Mouse (Mus musculus) heart, postnatal 36 days (tissue): ENCODE measurements around the gene Fam210b. TPM values are rescaled to one million over a fixed set of nuclear protein-coding genes. Genes with fewer than 3 reads are reported as not detected.
"Not testable (repeated sequence)": the region's sequence is repeated elsewhere in the genome, so short reads cannot be mapped to it uniquely, and the experiment has no call there.

ENCODE experiments used
- DNase-seq, 2 experiments: peaks; one replicate each; pipeline ENCODE4 v3.0.0; 2021 to 2022
- intact Hi-C: fragments of 180-260 bp; cut with DNase I; formaldehyde crosslinking; loops from one replicate; pipeline ENCODE4 v1.15.1; 2025
- total RNA-seq, 2 experiments: library from RNA; stranded (reverse); gene quantifications; 2 replicates each; pipeline ENCODE4 v1.2.3; 2021

The Fam210b gene
- 1 to 10 TPM; 6.8 to 7.1 TPM for total RNA-seq

DNA sequence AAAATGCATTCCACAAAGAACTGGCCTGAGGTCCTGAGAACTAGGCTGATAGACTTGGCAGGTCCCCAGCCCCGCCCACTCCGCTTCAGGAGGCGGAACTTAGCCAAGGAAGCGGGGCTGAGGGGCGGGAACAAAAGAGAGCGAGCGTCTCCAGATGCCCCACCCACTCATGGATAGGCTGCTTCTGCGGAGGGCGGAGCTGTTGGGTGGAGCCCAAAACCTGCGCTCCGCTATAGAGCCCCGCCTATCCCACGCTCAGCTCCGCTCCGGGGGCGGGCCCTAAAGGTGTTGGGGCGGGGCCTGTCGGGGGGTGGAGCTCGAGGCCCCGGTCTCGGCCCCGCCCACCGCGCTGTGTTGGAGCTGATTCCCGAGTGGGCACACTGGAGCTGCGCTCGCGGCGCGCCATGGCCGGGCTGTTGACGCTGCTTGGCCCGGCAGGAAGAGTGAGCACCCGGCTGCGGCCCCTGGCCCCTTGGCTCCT, at the start of gene Fam210b:
Fam210b (plus strand) TSS at position 308 of the 481 bp plus-strand sequence.
- DNase-seq, result peak; percentile 95 to 98
- intact Hi-C loops, result loop anchor here (10.0 kb wide), 1 partner anchor 1320 kb away; no protein-coding TSS in a partner anchor

- intact Hi-C loops, result no loop called here
- no peak for DNase-seq
These were observed 47.3 kb upstream of the Fam210b start for GRCm38 (mm10) chr2:172298083-172298482.

DNA sequence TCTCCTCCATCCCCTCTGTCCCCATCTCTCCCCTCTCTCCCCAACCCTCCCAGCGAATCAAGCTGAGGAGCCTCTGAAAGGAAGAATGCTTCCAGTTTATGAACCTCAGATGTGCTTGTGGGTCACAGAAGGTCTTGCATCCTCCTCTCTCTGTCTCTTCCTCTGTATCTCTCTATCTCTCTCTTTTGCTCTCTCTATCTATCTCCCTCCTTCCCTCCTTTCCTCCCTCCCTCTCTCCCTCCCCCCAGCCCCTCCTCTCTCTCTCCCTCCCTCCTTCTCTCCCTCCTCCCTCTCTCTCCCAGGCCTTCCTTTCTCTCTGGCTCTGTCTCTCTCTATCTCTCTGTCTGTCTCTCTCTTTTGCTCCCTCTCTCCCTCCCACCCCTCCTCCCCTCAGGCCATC, 46.8 kb upstream of the Fam210b start:
- no peak for DNase-seq
- intact Hi-C loops, result no loop called here

DNA sequence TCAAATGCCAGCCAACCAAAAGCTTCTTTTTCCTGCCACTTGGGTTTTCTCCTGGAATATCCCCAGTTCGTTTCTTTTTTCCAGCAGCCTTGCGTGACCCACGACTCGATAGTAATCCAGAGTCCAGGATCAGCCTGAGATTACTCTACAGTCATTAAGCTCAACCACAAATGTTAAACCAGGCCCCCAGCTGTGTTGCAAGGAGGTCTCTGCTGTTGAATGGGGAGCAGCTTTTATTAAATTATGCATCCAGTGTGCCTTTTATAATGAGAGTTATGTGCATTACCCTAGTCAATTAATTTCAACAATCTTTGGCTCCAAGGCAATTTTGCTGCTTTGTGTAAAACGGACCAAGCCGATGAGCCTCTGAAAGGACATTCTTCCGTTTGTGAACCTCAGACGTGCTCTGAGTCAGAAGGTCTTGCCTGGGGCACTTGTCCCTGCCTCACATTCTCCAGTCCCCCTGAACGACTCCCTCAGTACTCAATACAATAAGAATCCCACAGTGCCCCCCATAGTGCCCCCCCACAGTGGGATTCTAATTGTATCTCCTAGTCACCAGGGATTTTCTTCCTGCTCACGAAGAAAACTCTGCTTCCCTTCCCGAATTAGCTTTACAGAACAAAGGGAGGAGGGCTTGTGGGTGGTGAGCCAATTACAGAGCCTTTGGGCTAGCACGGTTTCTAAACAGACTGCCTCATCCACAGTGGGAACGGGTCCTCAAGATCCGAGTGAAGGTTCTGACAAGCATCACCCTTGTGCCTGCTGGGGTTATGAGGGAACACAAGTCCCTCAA, 46.0 kb upstream of the Fam210b start:
- intact Hi-C loops, result no loop called here
- DNase-seq, result no peak

GRCm38 (mm10) chr2:172302396-172302795, 43.0 kb upstream of the Fam210b start:
- no peak for DNase-seq
- intact Hi-C loops, result no loop called here

GRCm38 (mm10) chr2:172304118-172304708, 41.2 kb upstream of the Fam210b start:
- intact Hi-C loops, result no loop called here
- DNase-seq, result no peak

DNA sequence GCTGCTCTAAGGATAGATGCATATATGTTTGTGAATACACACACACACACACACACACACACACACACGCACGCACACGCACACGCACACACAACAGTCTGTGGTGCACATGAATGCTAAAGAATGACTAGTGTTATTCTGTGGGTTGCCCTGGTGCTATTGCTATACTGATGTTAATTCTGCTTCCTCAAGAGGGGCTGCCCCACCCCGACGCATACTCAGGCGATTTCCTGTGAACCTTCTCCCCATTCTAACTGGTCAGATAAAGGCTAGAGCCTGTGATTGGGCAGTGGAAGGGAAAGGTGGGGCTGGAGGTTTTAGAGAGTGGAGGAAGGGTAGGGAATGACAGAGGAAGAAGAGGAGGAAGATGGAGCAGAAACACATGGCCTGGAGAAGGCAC, 39.8 kb upstream of the Fam210b start:
- intact Hi-C loops, result not testable (repeated sequence)

DNA sequence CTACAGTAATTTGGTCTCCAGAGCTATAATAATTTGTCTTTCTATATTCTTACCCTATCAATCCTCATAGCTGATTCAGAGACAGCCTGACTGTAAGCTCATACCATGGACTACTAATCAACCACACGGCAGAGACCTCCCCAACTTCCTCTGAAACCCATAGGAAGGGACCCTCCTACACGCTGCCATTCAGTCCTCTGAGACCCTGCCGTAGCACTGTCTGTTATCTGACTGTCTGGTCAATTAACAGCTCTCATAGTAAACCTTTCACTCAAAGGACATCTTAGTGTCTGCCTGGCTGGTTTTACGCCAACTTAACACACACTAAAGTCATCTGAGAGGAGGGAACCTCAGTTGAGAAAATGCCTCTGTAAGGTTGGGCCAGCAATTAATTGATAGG, 38.8 kb upstream of the Fam210b start:
- DNase-seq, result no peak
- intact Hi-C loops, result no loop called here

More for the DNA sequence above, 39.8 kb upstream of the Fam210b start:
- not testable (repeated sequence) for DNase-seq

- intact Hi-C loops, result no loop called here
- DNase-seq, result no peak
These were observed 33.6 kb upstream of the Fam210b start for GRCm38 (mm10) chr2:172311731-172312130.

- intact Hi-C loops, result loop anchor here (1.0 kb wide), 1 partner anchor 49 kb away; the partner anchor contains the start of genes Aurka and Cstf1
- DNase-seq, result peak; percentile 34 to 57
These were observed 24.5 kb upstream of the Fam210b start for GRCm38 (mm10) chr2:172320878-172321277.

DNA sequence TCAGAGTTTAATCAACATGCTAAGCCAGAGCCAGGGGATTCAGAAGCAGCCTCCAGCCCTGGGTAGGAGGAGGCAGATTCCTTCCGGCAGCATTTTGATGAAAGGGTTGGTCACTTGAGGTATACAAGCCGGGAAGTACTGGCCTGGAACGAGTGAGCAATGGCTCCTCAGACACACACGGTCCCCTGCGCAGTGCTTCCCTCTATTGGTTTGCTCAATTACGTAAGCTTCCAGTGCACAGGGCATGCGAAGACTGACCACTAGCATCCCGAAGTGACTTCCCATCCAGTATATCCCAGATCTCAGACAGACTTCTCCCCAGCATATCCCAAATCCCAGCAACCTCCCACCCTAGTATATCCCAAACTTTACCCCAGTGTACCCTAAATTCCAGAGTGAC, 17.1 kb upstream of the Fam210b start:
- DNase-seq, result no peak
- intact Hi-C loops, result loop anchor here (2.0 kb wide), 1 partner anchor 107 kb away; no protein-coding TSS in a partner anchor

- intact Hi-C loops, result loop anchor here (2.0 kb wide), 1 partner anchor 108 kb away; no protein-coding TSS in a partner anchor
- peak in 1 of 2 experiments; percentile 35 for DNase-seq
These were observed 16.2 kb upstream of the Fam210b start for GRCm38 (mm10) chr2:172329179-172329578.

DNA sequence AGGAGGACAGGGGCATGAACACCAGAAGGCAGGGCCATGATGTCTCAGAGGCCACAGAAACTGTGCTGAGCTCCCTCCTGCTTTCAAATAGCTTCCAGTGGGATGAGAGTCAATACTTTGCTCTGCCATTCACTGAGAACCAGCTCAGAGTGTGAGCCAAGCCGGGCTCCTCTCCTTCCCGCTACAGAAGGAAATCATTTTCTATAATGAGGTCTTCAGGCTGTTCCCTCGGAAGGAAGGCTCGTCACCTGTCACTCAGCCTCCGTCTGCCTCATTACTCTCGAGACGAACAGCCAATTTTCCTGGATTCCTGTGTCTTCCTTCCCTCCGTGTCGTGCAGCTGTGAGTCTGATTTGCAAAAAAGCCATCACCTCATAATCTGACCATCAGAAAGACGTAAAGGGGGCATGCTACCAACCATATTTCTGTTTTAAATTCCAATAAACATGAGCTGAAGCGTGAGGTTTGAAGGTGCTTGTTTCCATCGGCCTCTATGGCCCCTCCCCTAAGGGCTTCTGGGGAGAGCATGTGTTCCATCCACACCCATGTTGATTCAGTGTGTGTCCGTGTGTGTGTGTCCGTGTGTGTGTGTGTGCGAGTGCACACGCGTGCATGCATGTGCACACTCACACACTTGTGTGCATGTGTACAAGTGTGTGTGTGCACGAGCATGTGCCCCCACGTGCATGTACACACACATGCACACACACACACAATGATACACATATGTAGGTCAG, 7.0 kb upstream of the Fam210b start:
- intact Hi-C loops, result no loop called here
- no peak for DNase-seq

GRCm38 (mm10) chr2:172340936-172341335, 4.4 kb upstream of the Fam210b start:
- intact Hi-C loops, result loop anchor here (10.0 kb wide), 1 partner anchor 1324 kb away; no protein-coding TSS in a partner anchor
- DNase-seq, result no peak

DNA sequence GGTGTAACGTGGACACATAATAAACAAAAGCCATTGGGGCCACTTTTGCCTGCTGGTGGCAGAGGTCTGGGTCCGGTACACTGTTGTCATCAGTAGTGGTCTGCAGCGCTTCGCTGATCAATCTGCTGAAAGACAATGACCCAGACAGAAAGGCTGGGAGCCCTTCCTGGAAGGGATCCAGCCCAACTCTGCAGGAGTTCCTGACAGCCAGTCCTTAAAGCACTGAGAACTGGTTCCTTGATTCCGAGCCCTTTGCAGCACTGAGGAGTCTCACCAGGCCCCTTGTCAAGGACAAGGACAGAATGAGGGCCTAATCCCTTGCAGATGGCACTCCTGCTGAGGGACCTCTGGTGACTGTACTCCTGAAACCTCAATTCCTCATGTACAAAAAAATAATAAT, 3.8 kb upstream of the Fam210b start:
- intact Hi-C loops, result loop anchor here (10.0 kb wide), 1 partner anchor 1323 kb away; no protein-coding TSS in a partner anchor
- DNase-seq, result no peak

DNA sequence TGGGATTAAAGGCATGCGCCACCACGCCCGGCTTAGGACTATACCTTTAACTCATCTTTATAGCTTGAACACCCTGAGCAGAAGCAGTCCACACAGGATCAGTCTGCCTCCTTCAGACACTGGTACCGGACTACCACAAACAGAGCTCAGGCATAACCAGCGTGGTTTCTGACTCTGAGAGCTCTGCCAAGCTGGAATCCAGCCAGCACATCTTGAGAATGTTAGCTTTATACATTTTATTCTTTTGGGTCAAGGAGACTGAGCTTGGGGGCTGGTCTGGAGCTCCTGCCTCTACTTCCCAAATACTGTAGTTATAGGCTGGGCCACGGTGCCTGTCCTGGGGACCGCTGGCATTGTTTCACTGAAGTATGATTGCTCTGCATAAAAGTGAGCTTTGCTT, 1.6 kb upstream of the Fam210b start:
- no peak for DNase-seq
- intact Hi-C loops, result loop anchor here (10.0 kb wide), 1 partner anchor 1321 kb away; no protein-coding TSS in a partner anchor

GRCm38 (mm10) chr2:172344669-172345068, 696 bp upstream of the Fam210b start:
- no peak for DNase-seq
- intact Hi-C loops, result loop anchor here (10.0 kb wide), 1 partner anchor 1320 kb away; no protein-coding TSS in a partner anchor

DNA sequence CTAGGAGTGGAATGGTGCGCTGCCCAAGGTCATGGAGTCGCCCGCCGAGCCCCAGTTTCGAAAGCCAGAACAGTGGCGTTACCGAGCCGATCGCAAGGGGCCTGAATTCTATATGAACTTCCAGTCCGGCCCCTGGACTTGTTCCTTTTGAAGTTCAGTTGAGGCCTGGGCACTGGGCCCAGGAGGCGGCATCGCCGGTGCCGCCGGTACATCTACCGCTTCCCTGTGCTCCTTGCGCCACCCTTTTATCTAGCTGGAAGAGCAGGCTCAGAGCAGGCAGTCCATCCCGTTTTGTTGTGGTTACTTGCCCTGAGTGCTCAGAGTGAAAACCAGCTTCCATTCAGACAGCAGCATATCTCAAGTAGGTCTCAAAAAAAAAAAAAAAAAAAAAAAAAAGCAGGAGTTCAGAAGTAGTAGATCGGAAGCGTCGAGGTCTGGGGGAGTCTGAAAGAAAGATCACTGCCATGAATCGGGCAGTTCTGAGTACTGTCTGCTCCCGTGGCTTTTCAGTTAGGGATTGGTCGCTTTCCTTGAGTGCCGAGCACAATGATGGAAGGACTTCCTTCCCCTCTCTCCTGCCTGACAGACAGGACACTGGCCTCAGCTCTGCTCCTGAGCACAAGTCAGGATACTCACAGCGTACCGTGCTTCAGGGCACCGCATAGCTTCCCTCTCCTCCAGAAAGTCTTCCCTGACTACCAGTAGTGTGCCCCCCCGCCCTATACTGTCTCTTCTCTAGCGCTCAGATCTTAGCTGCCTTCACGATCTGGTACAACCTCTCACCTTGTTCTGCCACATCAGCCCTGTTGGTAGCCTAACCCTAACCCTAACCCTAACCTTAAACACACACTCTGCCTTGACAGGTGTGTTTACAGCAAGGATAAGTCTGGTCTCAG, 917 bp downstream of the Fam210b start:
- intact Hi-C loops, result loop anchor here (10.0 kb wide), 1 partner anchor 1319 kb away; no protein-coding TSS in a partner anchor
- DNase-seq, result peak; percentile 19 to 34

- DNase-seq, result no peak
- intact Hi-C loops, result loop anchor here (10.0 kb wide), 1 partner anchor 1318 kb away; no protein-coding TSS in a partner anchor
These were observed 1.7 kb downstream of the Fam210b start for GRCm38 (mm10) chr2:172346933-172347611.
